Mouse (Mus musculus) cerebellum, adult 2 months (tissue): ENCODE measurements around the gene Zfp819.

Experiments
- CTCF ChIP-seq: fragments of 200-500 bp; IDR thresholded peaks from 2 replicates; pipeline ENCODE4 v1.5.1; 2011; ENCODE audit warnings: low read depth, mild to moderate bottlenecking, control low read depth, low read length, moderate library complexity, borderline replicate concordance; ENCODE audit not compliant: insufficient read depth
- POLR2A ChIP-seq: fragments of 200-500 bp; IDR thresholded peaks from 2 replicates; pipeline ENCODE4 v1.6.1; 2011; ENCODE audit warnings: low read length, control low read depth, borderline replicate concordance; ENCODE audit not compliant: insufficient read depth

- no peak for TF ChIP-seq POLR2A
- TF ChIP-seq CTCF = no peak
Observed at GRCm38 (mm10) chr7:43642587-43642986, 35.6 kb downstream of the Zfp819 start.
